Mouse (Mus musculus): ENCODE measurements around the gene Onecut1. TPM values are rescaled to one million over a fixed set of nuclear protein-coding genes. Genes with fewer than 3 reads are reported as not detected.

Gene Onecut1
- polyA plus RNA-seq, 1 experiment from 2014 or later: 1.2 TPM

- Histone ChIP-seq H3K27ac (no peak overlapping the region), H3K9ac (no peak overlapping the region), H3K4me3 (replicated peaks) (no peak overlapping the region), H3K36me3 (no peaks in the 10 kb centered on the region), H3K4me2 (no peak overlapping the region), H3K27me3 (no peaks in the 10 kb centered on the region), H3K9me3 (replicated peaks) (no peaks in the 10 kb centered on the region), H3K4me1 (replicated peaks) (no peaks in the 10 kb centered on the region)
- DNase-seq (no peak), ATAC-seq (ENCODE audit: low read depth) (no peak)
- 60% methylated on average over 12 of the region's 12 CpGs for WGBS (ENCODE audit: insufficient replicate concordance)
These were observed 77.2 kb downstream of the Onecut1 start for GRCm38 (mm10) chr9:74938670-74939534.

Other genes with a start within 250 kb of the Onecut1 start
- gene Fam214a, start 91.0 kb downstream of the Onecut1 start, polyA plus RNA-seq (2015; fragmentation: Nextera tagmentation; extraction: Ambion mirVana): 1.4 and 1.6 TPM in 2 replicates
- 196 and 229 TPM in 2 replicates for gene Arpp19, start 175.7 kb downstream of the Onecut1 start, polyA plus RNA-seq (2015; fragmentation: Nextera tagmentation; extraction: Ambion mirVana)
- 1.4 and 2.1 TPM in 2 replicates for gene Myo5a, start 209.1 kb downstream of the Onecut1 start, polyA plus RNA-seq (2015; fragmentation: Nextera tagmentation; extraction: Ambion mirVana)